Mouse (Mus musculus) forebrain, embryonic 16.5 days (tissue): ENCODE measurements around the gene Plcb2. TPM values are rescaled to one million over a fixed set of nuclear protein-coding genes. Genes with fewer than 3 reads are reported as not detected.

Source experiments
- ATAC-seq: fragments of 200-750 bp; cut with Nextera tagmentation; 2 replicates; pipeline ENCODE4 v1.8.0; 2017; ENCODE audit warnings: mild to moderate bottlenecking, moderate library complexity
- H3K27ac ChIP-seq: fragments of 300-500 bp; sonication (generic); 2 replicates; pipeline ENCODE4 v1.5.1; 2014; ENCODE audit warnings: low read length, control low read depth
- H3K27me3 ChIP-seq: fragments of 300-500 bp; sonication (generic); replicated peaks from 2 replicates; pipeline ENCODE4 v1.6.1; 2014; ENCODE audit warnings: low read length; ENCODE audit not compliant: control insufficient read depth, insufficient read depth
- H3K36me3 ChIP-seq: fragments of 300-500 bp; sonication (generic); 2 replicates; pipeline ENCODE4 v1.6.1; 2014; ENCODE audit not compliant: control insufficient read depth, insufficient read depth
- H3K4me1 ChIP-seq: fragments of 300-500 bp; sonication (generic); replicated peaks from 2 replicates; pipeline ENCODE4 v1.6.1; 2014; ENCODE audit warnings: low read length; ENCODE audit not compliant: control insufficient read depth, insufficient read depth
- H3K4me2 ChIP-seq: fragments of 300-500 bp; sonication (generic); 2 replicates; pipeline ENCODE4 v1.6.1; 2014; ENCODE audit warnings: mild to moderate bottlenecking, low read length, control low read depth
- H3K4me3 ChIP-seq: fragments of 300-500 bp; sonication (generic); replicated peaks from 2 replicates; pipeline ENCODE4 v1.5.1; 2014; ENCODE audit warnings: mild to moderate bottlenecking, low read length, control low read depth
- H3K9ac ChIP-seq: fragments of 300-500 bp; sonication (generic); replicated peaks from 2 replicates; pipeline ENCODE4 v1.6.1; 2014; ENCODE audit warnings: low read depth, low read length, control low read depth
- H3K9me3 ChIP-seq: fragments of 300-500 bp; sonication (generic); 2 replicates; pipeline ENCODE4 v1.6.1; 2016; ENCODE audit warnings: low read length; ENCODE audit not compliant: control insufficient read depth
- WGBS: fragments of 180-500 bp; shearing (Covaris S2); extraction: QIAGEN DNeasy Blood & Tissue Kit; methylation state at CpG from one replicate; pipeline ENCODE4 v1.1.7; 2014; 5-methylcytosine and 5-hydroxymethylcytosine counted together
- polyA plus RNA-seq: library from polyadenylated mRNA; unstranded; fragments of >200 nt; fragmentation: Nextera tagmentation; extraction: Ambion mirVana; gene quantifications from 2 replicates; pipeline ENCODE4 v1.2.1, GENCODE M21; 2015

The Plcb2 gene
- polyA plus RNA-seq: 0.63 and 1.2 TPM in 2 replicates

DNA sequence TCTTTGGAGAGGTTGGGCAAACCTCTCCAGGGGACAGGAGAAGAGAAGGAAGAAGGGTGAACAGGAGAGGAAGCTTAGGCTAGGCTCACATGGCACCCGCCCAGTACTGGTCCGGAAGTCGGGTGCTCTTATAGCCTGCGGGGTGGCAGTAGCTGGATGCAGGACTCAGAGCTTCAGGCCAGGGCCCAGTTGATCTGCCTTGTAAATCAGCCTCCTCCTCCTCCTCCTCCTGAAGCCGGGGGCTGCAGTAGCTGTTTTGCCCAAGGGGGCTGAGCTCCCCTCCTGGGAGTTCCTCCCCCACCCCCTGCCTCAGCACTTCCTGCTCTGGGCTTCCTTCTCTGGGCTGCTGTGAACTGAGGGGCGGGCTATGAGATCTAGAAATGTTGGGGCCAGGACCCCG lies at the start of gene Plcb2:
Gene Plcb2, minus strand, starts transcription at position 102 of the 400 bp plus-strand sequence.
- Histone ChIP-seq H3K36me3 (no peaks in the 10 kb centered on the region), H3K4me1 (peaks cover 16% of the 10 kb centered on the region), H3K4me2 (no peak within 1 kb of the TSS), H3K27ac (no peak within 1 kb of the TSS), H3K9ac (no peak within 1 kb of the TSS), H3K9me3 (no peaks in the 10 kb centered on the region), H3K4me3 (no peak within 1 kb of the TSS), H3K27me3 (no peaks in the 10 kb centered on the region)
- 26% methylated on average over 7 of the region's 7 CpGs for WGBS
- no peak for ATAC-seq

DNA sequence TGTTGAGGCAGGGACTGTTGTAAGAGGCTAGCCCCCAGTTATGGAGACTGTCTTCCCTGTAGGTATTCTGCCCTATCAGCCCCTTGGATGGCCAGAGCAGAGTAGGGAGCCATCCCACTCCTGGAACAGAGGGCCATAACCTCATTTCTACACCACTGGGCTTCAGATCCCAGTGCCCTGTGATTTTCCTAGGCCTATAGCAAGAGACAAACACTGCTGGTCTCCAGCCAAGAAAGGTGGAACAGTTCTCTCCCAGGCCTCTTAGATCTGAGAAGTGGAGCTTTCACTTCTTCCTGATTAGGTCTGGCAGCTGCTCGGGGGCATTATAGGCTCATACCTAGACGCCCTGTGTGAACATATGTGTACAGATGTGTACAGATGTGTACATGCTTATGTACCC lies 48.1 kb upstream of the Plcb2 start:
- ATAC-seq: no peak
- no peaks in the 10 kb centered on the region for H3K9me3 ChIP-seq
- no peak overlapping the region for H3K4me2 ChIP-seq
- 80% methylated on average over 2 of the region's 2 CpGs for WGBS
- H3K4me1 ChIP-seq: peaks cover 30% of the 10 kb centered on the region
- H3K4me3 ChIP-seq: no peak overlapping the region
- no peaks in the 10 kb centered on the region for H3K36me3 ChIP-seq
- H3K9ac ChIP-seq: 0 out of 2 replicates have a peak overlapping the region, but pooled peaks have one; percentile 7
- peak overlapping the region; percentile 73 for H3K27ac ChIP-seq
- no peaks in the 10 kb centered on the region for H3K27me3 ChIP-seq

DNA sequence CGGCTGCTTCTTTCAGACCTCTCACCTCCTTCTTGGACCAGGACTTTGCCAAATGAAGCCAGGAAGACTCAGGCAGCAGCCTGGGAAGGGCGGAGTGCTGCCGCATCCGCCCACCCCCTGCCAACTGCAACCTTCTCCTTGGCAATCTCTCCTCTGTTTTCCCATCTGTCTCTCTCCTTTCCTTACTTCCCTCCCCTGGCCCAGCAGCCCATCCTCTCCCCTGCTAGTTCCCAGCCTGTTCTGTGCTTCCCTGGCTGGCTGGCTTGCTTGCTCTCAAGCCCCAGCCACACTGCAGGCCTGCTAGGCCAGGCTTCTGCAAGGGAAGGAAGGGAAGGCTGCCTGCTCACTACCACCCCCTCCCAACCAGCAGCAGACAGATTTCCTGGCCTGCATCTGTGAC lies 47.6 kb upstream of the Plcb2 start:
- Histone ChIP-seq H3K27me3 (0 out of 2 replicates have a peak, but pooled peaks cover 3% of the 10 kb centered on the region), H3K27ac (peak overlapping the region; percentile 73), H3K4me1 (peaks cover 28% of the 10 kb centered on the region), H3K4me3 (no peak overlapping the region), H3K36me3 (no peaks in the 10 kb centered on the region), H3K9ac (peak overlapping the region; percentile 7; the same call in 1 of the 2 replicates), H3K9me3 (no peaks in the 10 kb centered on the region), H3K4me2 (no peak overlapping the region)
- WGBS: 63% methylated on average over 3 of the region's 4 CpGs
- ATAC-seq: peak; percentile 62

- Histone ChIP-seq H3K36me3 (no peaks in the 10 kb centered on the region), H3K4me1 (peaks cover 25% of the 10 kb centered on the region), H3K9me3 (no peaks in the 10 kb centered on the region), H3K27me3 (0 out of 2 replicates have a peak, but pooled peaks cover 3% of the 10 kb centered on the region), H3K4me2 (no peak overlapping the region), H3K9ac (no peak overlapping the region; the same call in 1 of the 2 replicates), H3K27ac (peak overlapping the region; percentile 37; the same call in 1 of the 2 replicates), H3K4me3 (no peak overlapping the region)
- no peak for ATAC-seq
- WGBS: 35% methylated on average over 1 of the region's 1 CpGs
Observed at GRCm38 (mm10) chr2:118775396-118775795, 47.2 kb upstream of the Plcb2 start.

GRCm38 (mm10) chr2:118774536-118774935 lies 46.3 kb upstream of the Plcb2 start:
- no peak overlapping the region for H3K4me3 ChIP-seq
- 100% methylated on average over 2 of the region's 2 CpGs for WGBS

DNA sequence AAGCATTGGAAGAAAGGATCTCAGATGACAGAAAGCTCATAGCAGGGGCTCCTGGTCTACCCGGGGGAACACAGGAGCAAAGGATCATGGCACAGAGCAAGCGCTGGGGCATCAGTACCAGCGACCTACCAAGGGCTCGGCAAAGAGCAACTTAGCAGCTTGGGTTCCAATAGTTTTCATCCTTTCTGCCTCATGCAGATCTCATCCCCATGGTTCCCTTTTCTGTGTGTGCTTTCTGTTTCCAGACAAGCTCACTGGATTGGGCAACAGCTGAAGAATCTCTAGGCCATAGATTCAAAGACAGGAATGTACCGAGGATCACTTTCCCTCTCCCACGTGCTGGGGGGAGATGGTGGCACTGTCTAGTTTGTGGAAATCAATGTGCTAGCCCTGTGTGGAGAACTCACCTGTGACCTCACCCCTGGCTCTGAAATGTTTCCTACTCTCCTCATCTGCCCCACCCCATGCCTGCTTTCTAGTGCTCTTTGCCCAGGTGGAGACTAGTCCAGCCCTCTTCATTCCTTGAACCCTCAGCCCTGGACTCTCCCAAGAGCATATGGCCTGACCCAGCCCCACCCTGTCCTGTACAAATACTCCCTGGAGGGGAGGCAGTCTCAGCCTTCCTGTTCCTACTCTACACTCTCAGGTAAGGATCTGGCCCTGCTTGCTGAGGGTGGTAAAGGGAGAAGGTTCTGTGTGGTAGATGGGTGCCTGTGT lies 44.1 kb upstream of the Plcb2 start, which contains the start of gene Phgr1:
Gene Phgr1, plus strand, starts transcription at position 612 of the 717 bp plus-strand sequence.
- Histone ChIP-seq H3K36me3 (no peaks in the 10 kb centered on the region), H3K9ac (no peak within 1 kb of the TSS), H3K9me3 (no peaks in the 10 kb centered on the region), H3K4me1 (peaks cover 16% of the 10 kb centered on the region), H3K27ac (no peak within 1 kb of the TSS), H3K4me2 (no peak within 1 kb of the TSS), H3K27me3 (0 out of 2 replicates have a peak, but pooled peaks cover 3% of the 10 kb centered on the region), H3K4me3 (no peak within 1 kb of the TSS)
- 77% methylated on average over 6 of the region's 6 CpGs for WGBS
- ATAC-seq: no peak

More at GRCm38 (mm10) chr2:118774536-118774935, 46.3 kb upstream of the Plcb2 start:
- peaks cover 21% of the 10 kb centered on the region for H3K4me1 ChIP-seq
- no peaks in the 10 kb centered on the region for H3K36me3 ChIP-seq
- H3K27ac ChIP-seq: no peak overlapping the region
- H3K9me3 ChIP-seq: no peaks in the 10 kb centered on the region
- ATAC-seq: no peak
- H3K9ac ChIP-seq: no peak overlapping the region
- H3K27me3 ChIP-seq: 0 out of 2 replicates have a peak, but pooled peaks cover 3% of the 10 kb centered on the region
- H3K4me2 ChIP-seq: no peak overlapping the region

GRCm38 (mm10) chr2:118766041-118767033 lies 38.1 kb upstream of the Plcb2 start:
- 0 out of 2 replicates have a peak, but pooled peaks cover 3% of the 10 kb centered on the region for H3K27me3 ChIP-seq
- H3K36me3 ChIP-seq: no peaks in the 10 kb centered on the region
- peaks cover 24% of the 10 kb centered on the region for H3K4me1 ChIP-seq
- H3K9ac ChIP-seq: no peak overlapping the region
- ATAC-seq: no peak
- no peaks in the 10 kb centered on the region for H3K9me3 ChIP-seq
- H3K4me2 ChIP-seq: no peak overlapping the region
- 80% methylated on average over 10 of the region's 10 CpGs for WGBS
- no peak overlapping the region for H3K4me3 ChIP-seq
- no peak overlapping the region for H3K27ac ChIP-seq

DNA sequence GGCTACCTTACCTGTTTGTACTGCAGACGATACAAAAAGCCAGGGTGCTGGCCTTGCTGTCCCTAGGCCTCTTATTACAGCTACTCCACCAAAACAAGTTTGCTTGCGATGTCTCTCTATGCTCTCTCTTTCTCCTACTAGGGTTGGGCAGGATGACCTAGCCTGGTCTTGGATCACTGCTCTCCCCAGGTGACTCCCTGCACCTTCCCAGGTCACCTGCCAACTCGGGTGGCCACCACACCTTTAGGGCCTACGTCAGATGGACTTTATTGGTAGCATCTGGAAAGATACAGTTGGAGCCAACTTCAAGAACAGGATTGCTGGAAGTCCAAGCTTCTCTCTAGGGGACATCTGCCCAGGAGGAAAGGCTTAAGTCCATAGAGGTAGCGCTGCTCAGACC lies 36.6 kb upstream of the Plcb2 start:
- H3K27me3 ChIP-seq: no peaks in the 10 kb centered on the region
- WGBS: 86% methylated on average over 5 of the region's 5 CpGs
- no peak overlapping the region for H3K4me3 ChIP-seq
- peaks cover 39% of the 10 kb centered on the region for H3K4me1 ChIP-seq
- H3K27ac ChIP-seq: no peak overlapping the region
- no peak for ATAC-seq
- H3K9me3 ChIP-seq: no peaks in the 10 kb centered on the region
- no peak overlapping the region for H3K9ac ChIP-seq
- H3K4me2 ChIP-seq: no peak overlapping the region
- no peaks in the 10 kb centered on the region for H3K36me3 ChIP-seq
